Mouse (Mus musculus) liver, adult 2 months (tissue): ENCODE results near the gene Sorl1. TPM values are rescaled to one million over a fixed set of nuclear protein-coding genes. Genes with fewer than 3 reads are reported as not detected.

Source experiments
- DNase-seq: peaks from one replicate; pipeline ENCODE4 v3.0.0-alpha.2; 2011; ENCODE audit warnings: low read depth, low spot score; ENCODE audit errors: extremely low read depth
- H3K27ac ChIP-seq: fragments of 200-500 bp; replicated peaks from 2 replicates; pipeline ENCODE4 v1.5.1; 2012; ENCODE audit warnings: low read depth, mild to moderate bottlenecking, control low read depth, inconsistent platforms, low read length; ENCODE audit not compliant: insufficient read depth
- H3K27me3 ChIP-seq: fragments of 200-500 bp; 2 replicates; pipeline ENCODE4 v1.6.1; 2012; ENCODE audit warnings: mild to moderate bottlenecking, moderate library complexity, low read length, inconsistent platforms; ENCODE audit not compliant: control insufficient read depth, insufficient read depth
- H3K36me3 ChIP-seq: fragments of 200-500 bp; 2 replicates; pipeline ENCODE4 v1.6.1; 2012; ENCODE audit warnings: low read length, inconsistent platforms; ENCODE audit not compliant: control insufficient read depth, insufficient read depth
- H3K4me1 ChIP-seq: fragments of 200-500 bp; 2 replicates; pipeline ENCODE4 v1.6.1; 2011; ENCODE audit warnings: low read length; ENCODE audit not compliant: control insufficient read depth, insufficient read depth
- H3K4me3 ChIP-seq: fragments of 200-500 bp; 2 replicates; pipeline ENCODE4 v1.5.1; 2011; ENCODE audit warnings: low read depth, mild to moderate bottlenecking, control low read depth, low read length, moderate library complexity; ENCODE audit not compliant: insufficient read depth
- H3K79me2 ChIP-seq: fragments of 200-500 bp; 2 replicates; pipeline ENCODE4 v1.6.1; 2012; ENCODE audit warnings: inconsistent platforms, mild to moderate bottlenecking, low read length, moderate library complexity; ENCODE audit not compliant: control insufficient read depth, insufficient read depth
- H3K9ac ChIP-seq: fragments of 200-500 bp; 2 replicates; pipeline ENCODE4 v1.6.1; 2012; ENCODE audit warnings: low read depth, mild to moderate bottlenecking, control low read depth, inconsistent platforms, low read length
- CTCF ChIP-seq: fragments of 200-500 bp; IDR thresholded peaks from 2 replicates; pipeline ENCODE4 v1.5.1; 2011; ENCODE audit warnings: low read depth, low read length, control low read depth
- POLR2A ChIP-seq: fragments of 200-500 bp; IDR thresholded peaks from 2 replicates; pipeline ENCODE4 v1.6.1; 2011; ENCODE audit warnings: low read length, control low read depth; ENCODE audit not compliant: insufficient read depth; ENCODE audit errors: extremely low read depth
- WGBS: fragments of 180-500 bp; shearing (Covaris S2); methylation state at CpG from one replicate; pipeline ENCODE4 v1.1.7; 2018; 5-methylcytosine and 5-hydroxymethylcytosine counted together
- polyA plus RNA-seq: library from polyadenylated mRNA; depleted of rRNA; stranded (reverse); fragments of >200 nt; gene quantifications from 2 replicates; pipeline ENCODE4 v1.2.3, GENCODE M21; 2012
- total RNA-seq: library from RNA; depleted of rRNA; stranded (reverse); fragments of >200 nt; gene quantifications from 2 replicates; pipeline ENCODE4 v1.2.3, GENCODE M21; 2014

The Sorl1 gene
- total and polyA plus RNA-seq, 2 experiments = 1.4 to 2.3 TPM

DNA sequence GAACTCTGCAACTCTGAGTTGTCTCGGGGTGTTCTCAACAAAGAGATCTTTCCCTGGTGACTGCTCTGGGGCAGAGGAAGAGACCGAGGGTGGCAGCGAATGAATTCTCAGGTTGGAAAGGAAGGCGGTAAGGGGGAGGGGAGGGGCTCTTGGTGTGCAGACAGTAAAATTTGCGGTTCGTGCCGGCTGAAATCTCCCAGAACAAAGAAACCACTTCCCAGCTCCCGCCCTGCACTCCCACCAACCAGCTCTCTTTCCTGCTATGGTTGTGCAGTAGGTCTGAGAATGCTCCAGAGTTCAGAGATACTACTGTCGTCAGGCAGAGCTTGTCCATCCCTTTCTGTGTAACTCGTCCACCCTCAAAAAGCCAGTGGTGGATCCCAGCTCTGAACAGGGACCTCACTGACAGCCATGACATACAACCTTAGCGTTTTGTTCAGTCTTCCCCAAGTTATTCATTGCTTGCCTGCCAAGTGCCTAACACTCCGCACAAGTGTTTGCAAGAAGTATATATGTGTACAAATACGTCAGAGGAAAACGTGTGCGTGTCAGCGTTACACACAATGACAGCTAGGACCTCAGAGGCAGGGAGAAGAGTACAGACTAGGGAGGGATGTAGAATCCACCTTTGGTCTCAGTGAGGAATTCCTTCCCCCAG, 172.5 kb downstream of the Sorl1 start:
- Histone ChIP-seq H3K27ac (no peak overlapping the region), H3K27me3 (no peaks in the 10 kb centered on the region; the same call in 1 of the 2 replicates), H3K4me1 (no peaks in the 10 kb centered on the region), H3K36me3 (no peaks in the 10 kb centered on the region), H3K79me2 (no peaks in the 10 kb centered on the region), H3K9ac (no peak overlapping the region), H3K4me3 (peak overlapping the region; percentile 25; the same call in 1 of the 2 replicates)
- DNase-seq = no peak
- no peak for TF ChIP-seq CTCF
- no peak for TF ChIP-seq POLR2A
- 20% methylated on average over 16 of the region's 16 CpGs for WGBS

DNA sequence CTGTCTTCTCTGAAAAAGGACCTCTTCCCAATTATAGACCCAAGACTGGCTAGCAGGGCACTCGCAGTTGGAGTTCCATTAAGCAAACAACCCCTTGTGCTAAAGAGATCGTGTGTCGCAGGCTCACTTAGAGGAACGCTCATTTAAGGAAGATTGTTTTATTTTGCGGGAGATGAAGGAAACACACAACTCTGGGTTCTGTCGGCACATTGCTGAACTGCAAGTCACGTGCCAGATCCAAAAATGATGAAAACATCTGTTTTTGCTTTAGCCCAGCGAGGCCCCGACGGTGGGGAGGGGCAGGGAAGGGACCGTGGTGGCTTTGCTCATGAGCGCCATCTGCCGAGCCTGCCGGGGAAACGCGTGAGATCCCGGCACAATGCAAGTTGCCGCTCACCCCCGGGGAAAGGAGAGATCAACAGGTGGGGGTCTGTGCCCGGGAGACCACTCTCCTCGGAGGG, 173.1 kb downstream of the Sorl1 start:
- Histone ChIP-seq H3K27ac (peak overlapping the region; percentile 57), H3K79me2 (no peaks in the 10 kb centered on the region), H3K27me3 (no peaks in the 10 kb centered on the region; the same call in 1 of the 2 replicates), H3K4me3 (peak overlapping the region; percentile 36), H3K36me3 (no peaks in the 10 kb centered on the region), H3K4me1 (no peaks in the 10 kb centered on the region), H3K9ac (peak overlapping the region; percentile 32; the same call in 1 of the 2 replicates)
- WGBS = under 1% methylated on average over 21 of the region's 21 CpGs
- DNase-seq = peak; percentile 53
- no peak for TF ChIP-seq POLR2A
- TF ChIP-seq CTCF = peak; percentile 92

DNA sequence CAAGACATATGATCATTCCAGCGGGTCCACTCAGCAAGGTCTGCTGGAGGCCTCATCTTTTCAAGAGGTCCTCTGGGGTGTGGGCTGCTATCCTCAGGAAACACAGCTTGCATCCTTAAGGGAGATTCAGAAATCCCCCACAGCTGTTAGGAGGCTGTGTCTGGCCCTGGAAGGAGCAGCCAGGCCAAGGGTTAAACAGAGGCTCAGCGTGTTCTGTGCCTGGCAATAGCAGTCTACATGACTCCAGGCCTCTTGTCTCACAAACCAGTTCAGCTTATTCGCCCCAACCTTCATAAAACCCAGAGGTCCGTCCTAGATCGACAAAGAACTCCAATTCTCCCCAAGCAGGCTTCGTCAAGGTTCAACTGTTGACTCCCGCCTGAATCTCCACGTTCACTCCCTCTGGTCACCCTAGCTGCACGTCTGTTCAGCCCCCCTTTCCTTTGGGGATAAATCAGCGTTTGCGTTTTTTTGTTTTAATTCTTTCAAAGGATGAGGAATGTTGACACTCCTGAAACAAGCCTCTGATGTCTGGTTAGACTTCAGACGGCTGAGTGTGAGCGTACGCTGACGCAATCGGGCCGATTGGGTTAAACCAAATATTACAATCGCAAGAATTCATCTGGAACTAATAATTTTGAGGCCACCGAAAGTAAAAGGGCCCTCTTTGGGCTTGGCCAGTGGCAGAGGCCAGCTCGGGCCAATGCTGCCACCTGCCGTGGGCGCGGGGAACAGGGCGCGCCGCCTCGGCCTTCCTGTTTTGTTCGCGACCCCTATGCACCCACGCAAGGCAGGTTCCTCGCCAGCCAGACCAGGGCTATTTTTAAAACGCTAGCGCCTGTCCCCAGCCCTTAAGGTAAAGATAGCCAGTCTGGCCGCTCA, 173.7 kb downstream of the Sorl1 start:
- H3K9ac ChIP-seq = peak overlapping the region; percentile 32; the same call in 1 of the 2 replicates
- no peaks in the 10 kb centered on the region for H3K36me3 ChIP-seq
- no peaks in the 10 kb centered on the region; the same call in 1 of the 2 replicates for H3K27me3 ChIP-seq
- WGBS = 13% methylated on average over 34 of the region's 34 CpGs
- peak; percentile 88 for TF ChIP-seq CTCF
- TF ChIP-seq POLR2A = no peak
- peak overlapping the region; percentile 36 for H3K4me3 ChIP-seq
- peak overlapping the region; percentile 57 for H3K27ac ChIP-seq
- H3K4me1 ChIP-seq = no peaks in the 10 kb centered on the region
- H3K79me2 ChIP-seq = no peaks in the 10 kb centered on the region
- peak; percentile 38 for DNase-seq

DNA sequence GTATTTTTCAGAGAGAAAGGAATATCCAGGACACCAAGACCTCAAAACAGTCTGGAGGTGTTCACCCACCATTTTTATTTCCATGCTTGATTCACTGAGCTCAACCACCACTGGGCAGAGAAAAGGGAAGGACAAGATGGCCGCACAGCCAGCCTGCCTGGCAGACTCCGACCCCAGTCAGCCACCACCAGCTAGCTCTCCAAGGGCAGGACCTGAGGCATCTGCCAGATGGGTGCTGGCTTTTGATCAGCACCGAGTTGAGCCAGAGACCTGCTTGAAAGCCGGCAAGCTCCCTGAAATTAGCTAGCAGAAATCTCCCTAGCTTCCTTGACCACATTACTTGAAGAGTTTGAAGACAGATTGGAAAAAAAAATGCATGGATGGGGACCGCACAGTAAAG, 174.6 kb downstream of the Sorl1 start:
- no peak overlapping the region for H3K27ac ChIP-seq
- H3K27me3 ChIP-seq = no peaks in the 10 kb centered on the region; the same call in 1 of the 2 replicates
- H3K79me2 ChIP-seq = no peaks in the 10 kb centered on the region
- WGBS = 80% methylated on average over 5 of the region's 5 CpGs
- H3K4me3 ChIP-seq = no peak overlapping the region
- no peak overlapping the region for H3K9ac ChIP-seq
- DNase-seq = no peak
- H3K4me1 ChIP-seq = no peaks in the 10 kb centered on the region
- H3K36me3 ChIP-seq = no peaks in the 10 kb centered on the region
- TF ChIP-seq POLR2A = no peak
- no peak for TF ChIP-seq CTCF

DNA sequence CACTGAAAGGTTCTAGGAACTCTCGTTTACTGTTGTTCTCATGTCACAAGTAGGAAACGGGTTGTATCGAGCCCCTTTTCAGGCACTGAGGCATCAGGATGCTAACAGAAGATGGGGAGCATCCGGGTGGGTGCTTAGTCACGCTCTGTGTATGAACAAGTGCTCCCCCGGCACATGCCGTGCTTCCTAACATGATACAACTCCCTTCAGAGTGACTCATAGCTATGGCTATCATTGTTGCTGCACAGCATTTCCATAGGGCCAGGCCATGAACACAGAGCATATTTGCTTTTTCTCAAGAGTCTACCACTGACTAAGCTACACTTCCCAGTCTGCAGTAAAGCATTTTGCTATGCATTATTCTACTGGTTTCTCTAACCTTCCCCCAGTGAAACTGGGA, 179.1 kb downstream of the Sorl1 start:
- Histone ChIP-seq H3K27ac (no peak overlapping the region), H3K79me2 (no peaks in the 10 kb centered on the region), H3K4me1 (no peaks in the 10 kb centered on the region), H3K9ac (no peak overlapping the region), H3K36me3 (no peaks in the 10 kb centered on the region), H3K4me3 (no peak overlapping the region), H3K27me3 (no peaks in the 10 kb centered on the region)
- no peak for DNase-seq
- TF ChIP-seq POLR2A (no peak), CTCF (no peak)
- WGBS = 93% methylated on average over 7 of the region's 7 CpGs
